8 mouse cellular contexts compared by ENCODE assay signal in the genomic region with DNA sequence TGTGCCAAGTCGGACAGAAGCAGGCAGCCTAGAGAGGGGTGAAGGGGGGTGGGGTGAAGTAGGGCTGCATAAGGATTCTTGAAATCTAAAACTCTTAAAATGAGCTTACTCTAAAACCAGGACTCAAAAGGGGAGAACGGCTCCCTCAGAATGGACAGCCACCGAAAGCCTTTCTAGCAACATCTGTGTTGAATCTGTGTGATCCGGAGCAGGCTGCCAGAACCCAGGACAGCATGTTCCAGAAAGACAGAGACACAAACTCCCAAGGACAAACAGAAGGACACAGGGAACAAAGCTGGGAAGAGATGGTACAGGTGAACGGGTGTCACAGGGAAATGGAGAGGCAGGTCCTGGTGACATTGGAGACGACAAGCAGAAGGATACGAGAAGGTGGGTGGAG. TPM values are rescaled to one million over a fixed set of nuclear protein-coding genes. Genes with fewer than 3 reads are reported as not detected.
DNase-seq lines count a peak whose midpoint lies in the region; ATAC-seq and TF ChIP-seq lines count a peak whose summit lies in the region.

No protein-coding gene starts in this region.

- peaks cover 76% of the 10 kb centered on the region for H3K36me3 ChIP-seq in lung, embryonic 14.5 days (ENCODE audit: insufficient read depth)
- H3K36me3 ChIP-seq in heart, embryonic 13.5 days, result peaks cover 66% of the 10 kb centered on the region
- H3K36me3 ChIP-seq in hindbrain, postnatal 0 days (ENCODE audit: insufficient read depth, low read length), result 0 out of 2 replicates have a peak, but pooled peaks cover 4% of the 10 kb centered on the region
- peaks cover 12% of the 10 kb centered on the region for H3K36me3 ChIP-seq in neural tube, embryonic 15.5 days

- H3K9ac ChIP-seq in lung, embryonic 14.5 days, result no peak overlapping the region
- H3K9ac ChIP-seq in heart, embryonic 13.5 days, result peak overlapping the region; percentile 73
- no peak overlapping the region for H3K9ac ChIP-seq in hindbrain, postnatal 0 days (replicated peaks; ENCODE audit: low read length)
- H3K9ac ChIP-seq in neural tube, embryonic 15.5 days (replicated peaks), result 0 out of 2 replicates have a peak overlapping the region, but pooled peaks have one; percentile 14

- peaks cover 43% of the 10 kb centered on the region for H3K4me1 ChIP-seq in lung, embryonic 14.5 days (ENCODE audit: insufficient read depth)
- H3K4me1 ChIP-seq in heart, embryonic 13.5 days, result peaks cover 85% of the 10 kb centered on the region
- H3K4me1 ChIP-seq in hindbrain, postnatal 0 days (ENCODE audit: insufficient read depth, low read length), result peaks cover 62% of the 10 kb centered on the region
- H3K4me1 ChIP-seq in neural tube, embryonic 15.5 days, result peaks cover 92% of the 10 kb centered on the region

- DNase-seq in lung, embryonic 14.5 days, result no peak
- no peak for DNase-seq in lung, postnatal 25 days (ENCODE audit: low spot score)
- no peak for DNase-seq in hindbrain, postnatal 0 days (ENCODE audit: low spot score)
- DNase-seq in ovary, postnatal 10 days (ENCODE audit: low spot score), result no peak
- no peak for DNase-seq in embryo, embryonic 10 days (ENCODE audit: low spot score)

- WGBS in lung, embryonic 14.5 days, result 68% methylated on average over 7 of the region's 7 CpGs
- 67% methylated on average over 7 of the region's 7 CpGs for WGBS in heart, embryonic 13.5 days
- WGBS in hindbrain, postnatal 0 days, result 65% methylated on average over 7 of the region's 7 CpGs
- WGBS in neural tube, embryonic 15.5 days, result 77% methylated on average over 7 of the region's 7 CpGs

- no peak overlapping the region for H3K4me3 ChIP-seq in lung, embryonic 14.5 days (ENCODE audit: low read depth, low read length)
- H3K4me3 ChIP-seq in heart, embryonic 13.5 days, result no peak overlapping the region
- H3K4me3 ChIP-seq in hindbrain, postnatal 0 days (ENCODE audit: low read length), result no peak overlapping the region
- H3K4me3 ChIP-seq in neural tube, embryonic 15.5 days (replicated peaks), result no peak overlapping the region

- H3K27me3 ChIP-seq in lung, embryonic 14.5 days (ENCODE audit: insufficient read depth, low read length), result no peaks in the 10 kb centered on the region
- no peaks in the 10 kb centered on the region for H3K27me3 ChIP-seq in heart, embryonic 13.5 days (replicated peaks)
- no peaks in the 10 kb centered on the region for H3K27me3 ChIP-seq in hindbrain, postnatal 0 days (ENCODE audit: insufficient read depth, low read length)
- no peaks in the 10 kb centered on the region for H3K27me3 ChIP-seq in neural tube, embryonic 15.5 days (replicated peaks)

- no peak for ATAC-seq in lung, embryonic 14.5 days (ENCODE audit: insufficient read depth)
- no peak for ATAC-seq in heart, embryonic 13.5 days (ENCODE audit: extremely low read depth, insufficient number of reproducible peaks, low FRiP score, low TSS enrichment)
- ATAC-seq in hindbrain, postnatal 0 days, result no peak
- ATAC-seq in neural tube, embryonic 15.5 days (ENCODE audit: low FRiP score), result no peak
- ATAC-seq in frontal cortex, adult (ENCODE audit: low TSS enrichment), result no peak

- peak overlapping the region; percentile 91 for H3K27ac ChIP-seq in lung, embryonic 14.5 days (ENCODE audit: low read depth)
- peak overlapping the region; percentile 89 for H3K27ac ChIP-seq in heart, embryonic 13.5 days (replicated peaks)
- peak overlapping the region; percentile 93 for H3K27ac ChIP-seq in hindbrain, postnatal 0 days
- peak overlapping the region; percentile 94; the same call in 1 of the 2 replicates for H3K27ac ChIP-seq in neural tube, embryonic 15.5 days (replicated peaks)

- no peak for TF ChIP-seq CTCF in lung, embryonic 14.5 days (IDR thresholded peaks at IDR 0.05; ENCODE audit: low read depth)
- no peak for TF ChIP-seq CTCF in hindbrain, postnatal 0 days (IDR thresholded peaks at IDR 0.05; ENCODE audit: low read depth)

- H3K9me3 ChIP-seq in lung, embryonic 14.5 days (ENCODE audit: low read depth, low read length), result no peaks in the 10 kb centered on the region
- H3K9me3 ChIP-seq in heart, embryonic 13.5 days, result no peaks in the 10 kb centered on the region
- no peaks in the 10 kb centered on the region for H3K9me3 ChIP-seq in hindbrain, postnatal 0 days (ENCODE audit: low read length)
- no peaks in the 10 kb centered on the region for H3K9me3 ChIP-seq in neural tube, embryonic 15.5 days (replicated peaks)

- H3K4me2 ChIP-seq in lung, embryonic 14.5 days, result no peak overlapping the region
- no peak overlapping the region for H3K4me2 ChIP-seq in heart, embryonic 13.5 days
- H3K4me2 ChIP-seq in hindbrain, postnatal 0 days (ENCODE audit: low read depth, low read length), result no peak overlapping the region
- H3K4me2 ChIP-seq in neural tube, embryonic 15.5 days, result no peak overlapping the region

RNA-seq across cellular contexts. Expression of gene Zmynd8, which starts 25.6 kb away (rescaled TPM):
- polyA plus RNA-seq in lung, embryonic 14.5 days (2014; fragmentation: Nextera tagmentation; extraction: Ambion mirVana), result 40.5 and 46.0 TPM in 2 replicates
- 41.5 and 42.4 TPM in 2 replicates for polyA plus RNA-seq in heart, embryonic 13.5 days (2015; fragmentation: Nextera tagmentation; extraction: Ambion mirVana)
- 46.6 and 46.8 TPM in 2 replicates for total RNA-seq in hindbrain, postnatal 0 days (2014; rRNA removed)
- polyA plus RNA-seq in hindbrain, postnatal 0 days (2015; fragmentation: Nextera tagmentation; extraction: Ambion mirVana), result 53.0 and 56.9 TPM in 2 replicates
- 79.3 and 79.5 TPM in 2 replicates for polyA plus RNA-seq in neural tube, embryonic 15.5 days (2015; fragmentation: Nextera tagmentation; extraction: Ambion mirVana)

Comparison
In these comparisons a context has a peak if more than half of its experiments do, and no peak if none do; other contexts are left out.
1. H3K9ac ChIP-seq: peak in heart, embryonic 13.5 days (single experiment) and neural tube, embryonic 15.5 days (single experiment); none in lung, embryonic 14.5 days (single experiment) and hindbrain, postnatal 0 days (single experiment).
2. Peak in every context shown above with its lines, with median percentiles within 50 percentile points of each other: H3K27ac ChIP-seq.